In the genomic region with DNA sequence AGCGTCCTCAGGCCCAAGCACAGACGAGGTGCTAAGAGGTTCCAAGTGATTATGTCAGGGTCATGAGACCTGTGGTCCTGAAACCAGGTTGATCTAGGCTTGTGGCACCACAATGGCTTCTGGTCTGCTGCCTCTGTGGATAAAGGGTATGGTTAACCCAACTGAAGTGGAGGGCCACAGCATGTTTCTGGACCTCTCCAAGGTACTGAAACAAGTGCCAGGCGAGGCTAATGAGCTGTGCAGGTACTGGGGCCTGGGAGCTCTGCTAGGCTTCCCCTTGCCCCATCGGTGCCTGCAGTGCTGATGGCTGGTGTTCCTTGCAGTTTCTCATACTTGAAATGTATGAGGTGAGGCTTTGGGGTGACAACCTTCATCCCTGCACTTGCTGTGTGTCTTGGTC, we compare ENCODE assay signal across 10 mouse cellular contexts. TPM values are rescaled to one million over a fixed set of nuclear protein-coding genes. Genes with fewer than 3 reads are reported as not detected.
A peak's percentile ranks its signal among the peaks of the same experiment; 100 is the strongest.
DNase-seq lines count a peak whose midpoint lies in the region; ATAC-seq and TF ChIP-seq lines count a peak whose summit lies in the region.
"Had no signal": no experiment of that assay in that cellular context is flagged by ENCODE, and none has a peak within 500 bp of the region (broad histone marks: within the 10 kb centered on the region; RNA-seq: fewer than 3 reads in every experiment).

No protein-coding gene starts in this region.

- 49% methylated on average over 4 of the region's 4 CpGs for WGBS in hindbrain, embryonic 11.5 days
- WGBS in hindbrain, embryonic 12.5 days: 53% methylated on average over 4 of the region's 4 CpGs
- WGBS in limb, embryonic 14.5 days: 48% methylated on average over 4 of the region's 4 CpGs

- no peak overlapping the region for H3K27ac ChIP-seq in hindbrain, embryonic 11.5 days (ENCODE audit: low read depth, low read length)
- no peak overlapping the region for H3K27ac ChIP-seq in hindbrain, embryonic 12.5 days
- no peak overlapping the region for H3K27ac ChIP-seq in limb, embryonic 14.5 days (replicated peaks; ENCODE audit: low read depth, low read length)
- H3K27ac ChIP-seq: midbrain, embryonic 12.5 days had no signal

- no peaks in the 10 kb centered on the region for H3K36me3 ChIP-seq in hindbrain, embryonic 11.5 days (ENCODE audit: control insufficient read depth, insufficient read depth, low read length)
- no peaks in the 10 kb centered on the region for H3K36me3 ChIP-seq in hindbrain, embryonic 12.5 days
- H3K36me3 ChIP-seq in limb, embryonic 14.5 days (ENCODE audit: control insufficient read depth, insufficient read depth, low read length): no peaks in the 10 kb centered on the region
- H3K36me3 ChIP-seq: midbrain, embryonic 12.5 days had no signal

- no peak overlapping the region for H3K4me2 ChIP-seq in hindbrain, embryonic 11.5 days (replicated peaks; ENCODE audit: low read depth, low read length)
- H3K4me2 ChIP-seq in hindbrain, embryonic 12.5 days (replicated peaks): no peak overlapping the region
- H3K4me2 ChIP-seq in limb, embryonic 14.5 days (replicated peaks; ENCODE audit: low read depth, low read length, severe bottlenecking): no peak overlapping the region
- H3K4me2 ChIP-seq: midbrain, embryonic 12.5 days had no signal

- H3K4me1 ChIP-seq in hindbrain, embryonic 11.5 days (replicated peaks; ENCODE audit: control insufficient read depth, insufficient read depth, low read length): peaks cover 5% of the 10 kb centered on the region
- peaks cover 54% of the 10 kb centered on the region for H3K4me1 ChIP-seq in hindbrain, embryonic 12.5 days
- 0 out of 2 replicates have a peak, but pooled peaks cover 3% of the 10 kb centered on the region for H3K4me1 ChIP-seq in limb, embryonic 14.5 days (ENCODE audit: control insufficient read depth, insufficient read depth, low read length)

- H3K27me3 ChIP-seq in hindbrain, embryonic 11.5 days (ENCODE audit: control insufficient read depth, insufficient read depth, low read length): no peaks in the 10 kb centered on the region
- H3K27me3 ChIP-seq in hindbrain, embryonic 12.5 days: peaks cover 21% of the 10 kb centered on the region
- no peaks in the 10 kb centered on the region for H3K27me3 ChIP-seq in limb, embryonic 14.5 days (ENCODE audit: control insufficient read depth, insufficient read depth, low read length)

- no peak overlapping the region for H3K4me3 ChIP-seq in hindbrain, embryonic 11.5 days (ENCODE audit: low read depth, low read length)
- no peak overlapping the region for H3K4me3 ChIP-seq in hindbrain, embryonic 12.5 days
- H3K4me3 ChIP-seq in limb, embryonic 14.5 days (replicated peaks; ENCODE audit: low read length): no peak overlapping the region
- H3K4me3 ChIP-seq: midbrain, embryonic 12.5 days had no signal

- no peak for TF ChIP-seq POLR2A in limb, embryonic 14.5 days (IDR thresholded peaks at IDR 0.05; ENCODE audit: borderline replicate concordance, extremely low read depth, insufficient read depth, insufficient read length)

- H3K9me3 ChIP-seq in hindbrain, embryonic 11.5 days (ENCODE audit: control insufficient read depth, low read length): no peaks in the 10 kb centered on the region
- H3K9me3 ChIP-seq in hindbrain, embryonic 12.5 days (replicated peaks): no peaks in the 10 kb centered on the region
- no peaks in the 10 kb centered on the region for H3K9me3 ChIP-seq in limb, embryonic 14.5 days (ENCODE audit: control insufficient read depth, low read length)
- H3K9me3 ChIP-seq: midbrain, embryonic 12.5 days had no signal

- peak; percentile 17 for DNase-seq in hindbrain, embryonic 11.5 days (ENCODE audit: low spot score)
- peak; percentile 38 for DNase-seq in ES-CJ7 (ENCODE audit: low read depth, low spot score)
- DNase-seq in limb, embryonic 14.5 days (ENCODE audit: low spot score): peak; percentile 40
- DNase-seq in cerebellum, postnatal 25 days: no peak
- no peak for DNase-seq in kidney, postnatal 25 days

- H3K9ac ChIP-seq in hindbrain, embryonic 11.5 days (ENCODE audit: low read depth, low read length): no peak overlapping the region
- no peak overlapping the region for H3K9ac ChIP-seq in hindbrain, embryonic 12.5 days
- H3K9ac ChIP-seq in limb, embryonic 14.5 days (ENCODE audit: low read depth, low read length, severe bottlenecking): no peak overlapping the region
- H3K9ac ChIP-seq: midbrain, embryonic 12.5 days had no signal

- ATAC-seq in hindbrain, embryonic 11.5 days (ENCODE audit: low FRiP score): no peak
- ATAC-seq in hindbrain, embryonic 12.5 days (ENCODE audit: low FRiP score): no peak
- peak; percentile 31; the same call in 1 of the 2 replicates for ATAC-seq in common myeloid progenitor, adult 5-6 weeks (replicated peaks; ENCODE audit: low read depth, poor library complexity, severe bottlenecking)
- ATAC-seq in limb, embryonic 14.5 days (ENCODE audit: low FRiP score, low read depth): no peak
- no peak for ATAC-seq in activated CD4-positive, CD25-positive, alpha-beta regulatory T cell, adult 4 months
- ATAC-seq: inflammation-experienced regulatory T-cells, adult 6 months had no signal

RNA-seq across cellular contexts. Expression of a gene that starts 38.2 kb away (rescaled TPM):
- 7.3 and 8.9 TPM in 2 replicates for polyA plus RNA-seq in hindbrain, embryonic 11.5 days (2014; fragmentation: Nextera tagmentation; extraction: Ambion mirVana)
- 17.1 and 17.3 TPM in 2 replicates for polyA plus RNA-seq in hindbrain, embryonic 12.5 days (2016; fragmentation: Nextera tagmentation; extraction: Ambion mirVana)
- total RNA-seq in common myeloid progenitor, adult 5-6 weeks (2017): 9.0 and 28.2 TPM in 2 replicates
- polyA plus RNA-seq in limb, embryonic 14.5 days (2012; rRNA removed): 6.1 and 7.2 TPM in 2 replicates
- 6.0 and 6.1 TPM in 2 replicates for polyA plus RNA-seq in limb, embryonic 14.5 days (2014; fragmentation: Nextera tagmentation; extraction: Ambion mirVana)
- under 1 TPM; 0.08 to 0.28 TPM for polyA plus RNA-seq in activated CD4-positive, CD25-positive, alpha-beta regulatory T cell, adult 4 months (2017; shearing (Covaris generic))

RNA-seq across cellular contexts. Expression of a gene that starts 38.2 kb away (rescaled TPM):
- polyA plus RNA-seq in hindbrain, embryonic 11.5 days (2014; fragmentation: Nextera tagmentation; extraction: Ambion mirVana): 11.5 and 15.4 TPM in 2 replicates
- 15.1 and 17.6 TPM in 2 replicates for polyA plus RNA-seq in hindbrain, embryonic 12.5 days (2016; fragmentation: Nextera tagmentation; extraction: Ambion mirVana)
- 7.3 and 7.9 TPM in 2 replicates for total RNA-seq in common myeloid progenitor, adult 5-6 weeks (2017)
- polyA plus RNA-seq in limb, embryonic 14.5 days (2012; rRNA removed): 19.1 and 20.3 TPM in 2 replicates
- polyA plus RNA-seq in limb, embryonic 14.5 days (2014; fragmentation: Nextera tagmentation; extraction: Ambion mirVana): 15.4 and 19.4 TPM in 2 replicates
- 10 to 100 TPM in 1 of 2 experiments, 1 to 10 TPM in 1; 8.0 to 10.2 TPM for polyA plus RNA-seq in activated CD4-positive, CD25-positive, alpha-beta regulatory T cell, adult 4 months (2017; shearing (Covaris generic))

Comparison
In these comparisons a context has a peak if more than half of its experiments do, and no peak if none do; other contexts are left out.
1. DNase-seq: peak in hindbrain, embryonic 11.5 days (single experiment), ES-CJ7 (single experiment) and limb, embryonic 14.5 days (single experiment); none in cerebellum, postnatal 25 days (0 of 2) and kidney, postnatal 25 days (0 of 2).